Mouse (Mus musculus) limb, embryonic 13.5 days (tissue): ENCODE measurements around the gene Olfr105-ps. TPM values are rescaled to one million over a fixed set of nuclear protein-coding genes. Genes with fewer than 3 reads are reported as not detected.

Experiments
- ATAC-seq: fragments of 200-750 bp; cut with Nextera tagmentation; 2 replicates; pipeline ENCODE4 v1.8.0; 2017; ENCODE audit warnings: low read depth, moderate number of reproducible peaks, moderate TSS enrichment; ENCODE audit not compliant: low FRiP score
- H3K27ac ChIP-seq: fragments of 300-500 bp; sonication (generic); 2 replicates; pipeline ENCODE4 v1.5.1; 2015; ENCODE audit warnings: inconsistent platforms, mild to moderate bottlenecking, moderate library complexity
- H3K27me3 ChIP-seq: fragments of 300-500 bp; sonication (generic); 2 replicates; pipeline ENCODE4 v1.6.1; 2015; ENCODE audit warnings: mild to moderate bottlenecking, inconsistent platforms
- H3K36me3 ChIP-seq: fragments of 300-500 bp; sonication (generic); 2 replicates; pipeline ENCODE4 v1.6.1; 2015; ENCODE audit warnings: inconsistent platforms, mild to moderate bottlenecking, moderate library complexity
- H3K4me1 ChIP-seq: fragments of 300-500 bp; sonication (generic); 2 replicates; pipeline ENCODE4 v1.6.1; 2015; ENCODE audit warnings: inconsistent platforms
- H3K4me2 ChIP-seq: fragments of 300-500 bp; sonication (generic); replicated peaks from 2 replicates; pipeline ENCODE4 v1.6.1; 2015; ENCODE audit warnings: inconsistent platforms, mild to moderate bottlenecking, moderate library complexity
- H3K4me3 ChIP-seq: fragments of 300-500 bp; sonication (generic); 2 replicates; pipeline ENCODE4 v1.5.1; 2015; ENCODE audit warnings: moderate library complexity, mild to moderate bottlenecking, inconsistent platforms
- H3K9ac ChIP-seq: fragments of 300-500 bp; sonication (generic); 2 replicates; pipeline ENCODE4 v1.6.1; 2015; ENCODE audit warnings: mild to moderate bottlenecking, inconsistent platforms
- H3K9me3 ChIP-seq: fragments of 300-500 bp; sonication (generic); 2 replicates; pipeline ENCODE4 v1.6.1; 2016; ENCODE audit warnings: inconsistent platforms
- WGBS: fragments of 180-500 bp; shearing (Covaris S2); methylation state at CpG from one replicate; pipeline ENCODE4 v1.1.7; 2015; 5-methylcytosine and 5-hydroxymethylcytosine counted together
- polyA plus RNA-seq: library from polyadenylated mRNA; unstranded; fragments of >200 nt; fragmentation: Nextera tagmentation; extraction: Ambion mirVana; gene quantifications from 2 replicates; pipeline ENCODE4 v1.2.1, GENCODE M21; 2015

Gene Olfr105-ps
- polyA plus RNA-seq, result not detected in 2 replicates

DNA sequence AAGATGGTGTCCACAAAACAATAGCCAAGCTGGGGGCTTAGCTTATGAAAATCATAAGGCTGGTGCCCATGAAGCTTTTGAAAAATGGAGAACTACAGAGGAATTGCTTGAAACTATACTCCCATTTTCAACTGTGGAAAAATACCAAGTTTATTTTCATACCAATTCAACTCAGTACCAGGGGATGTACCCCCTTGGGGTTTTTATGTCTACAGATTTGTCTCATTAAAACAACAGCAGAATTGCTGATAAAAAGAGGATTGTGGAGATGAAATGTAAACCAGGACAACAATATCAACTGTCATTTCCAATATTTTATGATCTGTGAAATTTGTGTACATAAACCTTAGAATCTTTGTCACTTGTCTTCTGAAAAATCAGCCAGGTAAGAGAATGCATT, at the start of gene Olfr105-ps:
Gene Olfr105-ps (plus strand): TSS at position 301 of the 400 bp plus-strand sequence.
- H3K36me3 ChIP-seq, result no peaks in the 10 kb centered on the region
- H3K4me1 ChIP-seq, result no peaks in the 10 kb centered on the region
- H3K27me3 ChIP-seq, result no peaks in the 10 kb centered on the region
- H3K4me2 ChIP-seq, result no peak within 1 kb of the TSS
- no peak for ATAC-seq
- H3K27ac ChIP-seq, result no peak within 1 kb of the TSS
- H3K9me3 ChIP-seq, result 0 out of 2 replicates have a peak, but pooled peaks cover 2% of the 10 kb centered on the region
- no peak within 1 kb of the TSS for H3K9ac ChIP-seq
- no peak within 1 kb of the TSS for H3K4me3 ChIP-seq

DNA sequence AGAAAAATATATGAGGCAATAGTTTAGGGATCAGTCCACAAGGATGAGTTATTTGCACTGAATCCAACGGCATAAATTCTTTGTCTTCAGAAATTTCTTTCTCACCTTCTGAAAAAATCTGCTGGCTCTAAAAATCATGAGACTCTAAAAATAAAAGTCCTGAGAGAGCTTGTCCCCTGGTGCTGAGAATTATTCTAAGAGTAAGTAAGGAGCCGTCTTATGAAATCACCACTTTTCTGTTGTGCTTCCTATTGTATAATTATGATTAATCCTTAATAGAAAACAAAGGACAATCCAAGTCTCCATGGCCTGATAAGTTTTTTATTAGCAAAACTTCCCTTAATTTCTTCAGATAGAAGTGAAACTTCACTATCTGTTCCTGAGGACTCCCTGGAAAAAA, 39.2 kb upstream of the Olfr105-ps start, which contains the start of gene Olfr103:
Gene Olfr103 (minus strand): TSS at position 101 of the 400 bp plus-strand sequence.
- no peaks in the 10 kb centered on the region for H3K27me3 ChIP-seq
- no peaks in the 10 kb centered on the region for H3K36me3 ChIP-seq
- H3K27ac ChIP-seq, result no peak within 1 kb of the TSS
- H3K9ac ChIP-seq, result no peak within 1 kb of the TSS
- H3K4me2 ChIP-seq, result no peak within 1 kb of the TSS
- H3K4me3 ChIP-seq, result no peak within 1 kb of the TSS
- ATAC-seq, result no peak
- no peaks in the 10 kb centered on the region for H3K4me1 ChIP-seq
- H3K9me3 ChIP-seq, result no peaks in the 10 kb centered on the region
- 84% methylated on average over 2 of the region's 2 CpGs for WGBS

DNA sequence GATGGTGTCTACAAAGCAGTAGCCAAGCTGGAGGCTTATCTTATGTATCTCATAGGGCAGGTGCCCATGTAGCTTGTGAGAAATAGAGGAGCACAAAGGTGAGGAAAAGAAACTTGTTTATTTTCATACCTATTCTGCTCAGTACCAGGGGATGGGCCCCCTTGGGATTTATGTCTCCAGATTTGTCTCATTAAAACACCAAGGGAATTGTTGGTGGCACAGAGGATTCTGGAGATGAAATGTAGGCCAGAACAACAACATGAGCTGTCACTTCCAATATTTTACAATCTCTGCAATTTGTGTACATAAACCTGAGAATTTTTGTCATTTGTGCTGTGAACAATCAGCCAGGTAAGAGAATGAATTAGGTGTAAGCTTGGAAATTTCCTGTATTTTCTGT, 19.6 kb upstream of the Olfr105-ps start, which contains the start of gene Olfr104-ps:
Gene Olfr104-ps (plus strand): TSS at position 301 of the 400 bp plus-strand sequence.
- H3K4me3 ChIP-seq, result no peak within 1 kb of the TSS
- no peaks in the 10 kb centered on the region for H3K4me1 ChIP-seq
- H3K9me3 ChIP-seq, result no peaks in the 10 kb centered on the region
- ATAC-seq, result no peak
- no peak within 1 kb of the TSS for H3K9ac ChIP-seq
- no peaks in the 10 kb centered on the region for H3K27me3 ChIP-seq
- H3K4me2 ChIP-seq, result no peak within 1 kb of the TSS
- no peak within 1 kb of the TSS for H3K27ac ChIP-seq
- H3K36me3 ChIP-seq, result no peaks in the 10 kb centered on the region

DNA sequence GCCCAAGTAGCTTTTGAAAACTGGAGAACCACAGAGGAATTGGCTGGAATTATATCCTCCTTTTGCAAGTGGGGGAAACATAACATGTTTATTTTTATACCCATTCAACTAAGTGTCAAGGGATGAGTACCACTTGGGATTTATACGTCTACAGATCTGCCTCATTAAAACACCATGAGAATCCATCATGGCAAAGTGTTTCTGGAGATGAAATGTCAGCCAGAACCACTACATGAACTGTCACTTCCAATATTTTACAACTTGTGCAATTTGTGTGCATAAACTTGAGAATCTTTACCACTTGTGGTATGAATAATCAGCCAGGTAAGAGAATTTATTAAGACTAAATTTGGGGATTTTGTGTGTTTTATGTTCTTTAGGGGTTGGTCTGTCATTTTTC, 11.3 kb downstream of the Olfr105-ps start, which contains the start of gene Olfr106-ps:
Gene Olfr106-ps (plus strand): TSS at position 301 of the 400 bp plus-strand sequence.
- Histone ChIP-seq H3K4me1 (no peaks in the 10 kb centered on the region), H3K4me3 (no peak within 1 kb of the TSS), H3K27ac (no peak within 1 kb of the TSS), H3K4me2 (no peak within 1 kb of the TSS), H3K36me3 (no peaks in the 10 kb centered on the region), H3K9ac (no peak within 1 kb of the TSS), H3K27me3 (no peaks in the 10 kb centered on the region), H3K9me3 (no peaks in the 10 kb centered on the region)
- 72% methylated on average over 1 of the region's 1 CpGs for whole genome bisulfite sequencing
- ATAC-seq, result no peak

DNA sequence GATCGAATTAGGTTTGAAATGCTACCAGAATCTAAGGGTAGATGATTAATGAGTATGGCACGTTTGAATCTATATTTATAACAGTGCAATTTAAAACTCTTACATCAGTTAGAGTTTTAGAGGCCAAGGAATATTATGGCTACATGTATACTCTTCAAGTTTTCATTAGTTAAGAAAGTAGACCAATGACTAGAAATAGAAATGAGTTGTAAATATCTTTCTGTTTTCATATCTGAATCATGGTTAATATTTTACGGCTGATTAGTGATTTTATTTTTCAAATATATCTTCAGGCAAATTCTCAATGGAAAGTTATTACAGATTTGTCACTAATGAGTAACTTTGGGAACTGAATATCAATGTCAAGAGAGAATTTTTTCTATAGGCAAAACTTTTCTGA, 20.1 kb downstream of the Olfr105-ps start, which contains the start of gene Olfr107:
Gene Olfr107 (plus strand): TSS at position 301 of the 400 bp plus-strand sequence.
- 78% methylated on average over 3 of the region's 3 CpGs for WGBS
- no peak within 1 kb of the TSS for H3K27ac ChIP-seq
- ATAC-seq, result no peak
- no peaks in the 10 kb centered on the region for H3K9me3 ChIP-seq
- H3K4me1 ChIP-seq, result no peaks in the 10 kb centered on the region
- H3K27me3 ChIP-seq, result no peaks in the 10 kb centered on the region
- no peak within 1 kb of the TSS for H3K9ac ChIP-seq
- H3K4me2 ChIP-seq, result no peak within 1 kb of the TSS
- no peaks in the 10 kb centered on the region for H3K36me3 ChIP-seq
- H3K4me3 ChIP-seq, result no peak within 1 kb of the TSS

DNA sequence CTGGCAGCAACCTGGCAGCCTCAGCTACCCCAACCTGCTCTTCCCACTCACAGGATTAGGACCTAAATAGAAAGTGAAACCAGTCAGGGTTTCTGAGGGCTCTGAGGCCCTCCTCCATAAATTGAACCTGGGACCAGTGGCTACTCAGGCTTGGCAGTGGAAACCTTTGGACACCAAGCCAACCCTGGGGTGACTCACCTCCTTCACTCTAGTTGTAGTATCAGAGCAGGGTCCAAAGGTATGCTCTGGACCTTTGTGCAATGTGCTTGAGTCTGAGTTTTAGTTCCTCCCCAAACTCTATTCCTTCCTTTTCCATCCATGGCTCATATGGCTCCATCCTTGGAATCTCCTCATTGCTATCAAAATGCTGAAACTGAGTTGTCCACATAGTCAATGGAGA, 34.5 kb downstream of the Olfr105-ps start:
- no peaks in the 10 kb centered on the region for H3K4me1 ChIP-seq
- no peak overlapping the region for H3K4me3 ChIP-seq
- no peak overlapping the region for H3K27ac ChIP-seq
- H3K4me2 ChIP-seq, result no peak overlapping the region
- H3K27me3 ChIP-seq, result no peaks in the 10 kb centered on the region
- 0 out of 2 replicates have a peak, but pooled peaks cover 7% of the 10 kb centered on the region for H3K9me3 ChIP-seq
- no peaks in the 10 kb centered on the region for H3K36me3 ChIP-seq
- no peak for ATAC-seq
- no peak overlapping the region for H3K9ac ChIP-seq

Other genes starting within 250 kb of the Olfr105-ps start
- not detected in 2 replicates for gene Olfr93, start 217.5 kb upstream of the Olfr105-ps start, polyA plus RNA-seq
- gene Ubd, start 185.1 kb upstream of the Olfr105-ps start, polyA plus RNA-seq, result not detected in 2 replicates
- not detected in 2 replicates for gene Olfr94, start 178.0 kb upstream of the Olfr105-ps start, polyA plus RNA-seq
- not detected in 2 replicates for gene Olfr95, start 165.9 kb upstream of the Olfr105-ps start, polyA plus RNA-seq
- not detected in 2 replicates for gene Olfr96, start 158.9 kb upstream of the Olfr105-ps start, polyA plus RNA-seq
- not detected in 2 replicates for gene Olfr97, start 141.7 kb upstream of the Olfr105-ps start, polyA plus RNA-seq
- not detected in 2 replicates for gene Olfr98, start 115.3 kb upstream of the Olfr105-ps start, polyA plus RNA-seq
- 1.8 and 2.0 TPM in 2 replicates for gene H2-M3, start 108.8 kb upstream of the Olfr105-ps start, polyA plus RNA-seq
- gene Olfr99, start 95.6 kb upstream of the Olfr105-ps start, polyA plus RNA-seq, result not detected in 2 replicates
- gene Olfr101, start 74.7 kb upstream of the Olfr105-ps start, polyA plus RNA-seq, result not detected in 2 replicates
- gene Olfr102, start 62.0 kb upstream of the Olfr105-ps start, polyA plus RNA-seq, result not detected in 2 replicates
- not detected in 2 replicates for gene Olfr103, start 39.3 kb upstream of the Olfr105-ps start, polyA plus RNA-seq
- gene Olfr104-ps, start 19.5 kb upstream of the Olfr105-ps start, polyA plus RNA-seq, result not detected in 2 replicates
- not detected in 2 replicates for gene Olfr106-ps, start 11.4 kb downstream of the Olfr105-ps start, polyA plus RNA-seq
- gene Olfr107, start 20.2 kb downstream of the Olfr105-ps start, polyA plus RNA-seq, result 0.04 TPM in 1 of 2 replicates, not detected in the other
- not detected in 2 replicates for gene Olfr108, start 66.4 kb downstream of the Olfr105-ps start, polyA plus RNA-seq
- not detected in 2 replicates for gene Olfr109, start 79.9 kb downstream of the Olfr105-ps start, polyA plus RNA-seq
- not detected in 2 replicates for gene H2-M2, start 104.5 kb downstream of the Olfr105-ps start, polyA plus RNA-seq
- not detected in 2 replicates for gene Olfr110, start 113.4 kb downstream of the Olfr105-ps start, polyA plus RNA-seq
- not detected in 2 replicates for gene Olfr111, start 129.0 kb downstream of the Olfr105-ps start, polyA plus RNA-seq
- not detected in 2 replicates for gene Olfr112, start 190.4 kb downstream of the Olfr105-ps start, polyA plus RNA-seq
- not detected in 2 replicates for gene Olfr113, start 198.6 kb downstream of the Olfr105-ps start, polyA plus RNA-seq
- gene Olfr114, start 213.7 kb downstream of the Olfr105-ps start, polyA plus RNA-seq, result not detected in 2 replicates
- not detected in 2 replicates for gene Olfr115, start 248.1 kb downstream of the Olfr105-ps start, polyA plus RNA-seq
- not detected in 2 replicates for gene Olfr116, start 248.2 kb downstream of the Olfr105-ps start, polyA plus RNA-seq